Mouse (Mus musculus) embryonic fibroblast, embryonic 13.5 days (primary cell): Measurements from ENCODE around the gene Crybb1. TPM values are rescaled to one million over a fixed set of nuclear protein-coding genes. Genes with fewer than 3 reads are reported as not detected.

ENCODE experiments used
- H3K27ac ChIP-seq: 2 replicates; pipeline ENCODE4 v1.5.1; 2012; ENCODE audit warnings: low read length, control low read depth, inconsistent platforms; ENCODE audit not compliant: insufficient read depth
- H3K4me1 ChIP-seq: 2 replicates; pipeline ENCODE4 v1.6.1; 2011; ENCODE audit warnings: low read length; ENCODE audit not compliant: control insufficient read depth, insufficient read depth
- H3K4me3 ChIP-seq: 2 replicates; pipeline ENCODE4 v1.5.1; 2011; ENCODE audit warnings: mild to moderate bottlenecking, control low read depth, low read length; ENCODE audit not compliant: insufficient read depth
- CTCF ChIP-seq: IDR thresholded peaks from 2 replicates; pipeline ENCODE4 v1.5.1; 2011; ENCODE audit warnings: mild to moderate bottlenecking, control low read depth, low read length, moderate library complexity, borderline replicate concordance; ENCODE audit not compliant: insufficient read depth
- POLR2A ChIP-seq: IDR thresholded peaks from 2 replicates; pipeline ENCODE4 v1.6.1; 2011; ENCODE audit warnings: low read depth, mild to moderate bottlenecking, control low read depth, low read length, moderate library complexity
- polyA plus RNA-seq: library from polyadenylated mRNA; stranded (reverse); fragments of >200 nt; gene quantifications from 2 replicates; pipeline ENCODE4 v1.2.4, GENCODE M21; 2011; ENCODE audit warnings: low read depth; ENCODE audit not compliant: missing spikeins, insufficient read length

Crybb1 gene
- polyA plus RNA-seq, 1 experiment: not detected

GRCm38 (mm10) chr5:112289236-112289635 lies 33.6 kb downstream of the Crybb1 start:
- Histone ChIP-seq H3K27ac (no peak overlapping the region), H3K4me3 (no peak overlapping the region), H3K4me1 (no peaks in the 10 kb centered on the region)
- no peak for TF ChIP-seq POLR2A
- no peak for TF ChIP-seq CTCF

- Histone ChIP-seq H3K27ac (no peak overlapping the region), H3K4me3 (no peak overlapping the region), H3K4me1 (peaks cover 2% of the 10 kb centered on the region)
- TF ChIP-seq POLR2A (no peak), CTCF (no peak)
Observed at GRCm38 (mm10) chr5:112289819-112290535, 34.4 kb downstream of the Crybb1 start.

GRCm38 (mm10) chr5:112290536-112290880 lies 34.9 kb downstream of the Crybb1 start:
- H3K4me3 ChIP-seq: no peak overlapping the region
- TF ChIP-seq POLR2A: no peak
- no peak for TF ChIP-seq CTCF
- peaks cover 6% of the 10 kb centered on the region for H3K4me1 ChIP-seq
- H3K27ac ChIP-seq: no peak overlapping the region

- Histone ChIP-seq H3K4me3 (no peak overlapping the region), H3K27ac (no peak overlapping the region), H3K4me1 (peaks cover 11% of the 10 kb centered on the region)
- TF ChIP-seq POLR2A (no peak), CTCF (no peak)
Observed at GRCm38 (mm10) chr5:112291866-112292265, 36.3 kb downstream of the Crybb1 start.

GRCm38 (mm10) chr5:112292343-112292980 lies 36.8 kb downstream of the Crybb1 start:
- no peak overlapping the region for H3K4me3 ChIP-seq
- TF ChIP-seq CTCF: no peak
- TF ChIP-seq POLR2A: no peak
- peaks cover 15% of the 10 kb centered on the region for H3K4me1 ChIP-seq
- no peak overlapping the region for H3K27ac ChIP-seq

- no peak overlapping the region for H3K27ac ChIP-seq
- peaks cover 15% of the 10 kb centered on the region for H3K4me1 ChIP-seq
- TF ChIP-seq POLR2A (no peak), CTCF (no peak)
- H3K4me3 ChIP-seq: no peak overlapping the region
Observed at GRCm38 (mm10) chr5:112293800-112294199, 38.2 kb downstream of the Crybb1 start.

GRCm38 (mm10) chr5:112294696-112295095 lies 39.1 kb downstream of the Crybb1 start:
- TF ChIP-seq POLR2A: no peak
- no peak for TF ChIP-seq CTCF
- H3K4me3 ChIP-seq: no peak overlapping the region
- H3K4me1 ChIP-seq: peaks cover 15% of the 10 kb centered on the region
- no peak overlapping the region for H3K27ac ChIP-seq

GRCm38 (mm10) chr5:112295162-112295561 lies 39.5 kb downstream of the Crybb1 start:
- TF ChIP-seq POLR2A: no peak
- TF ChIP-seq CTCF: no peak
- peaks cover 15% of the 10 kb centered on the region for H3K4me1 ChIP-seq
- H3K27ac ChIP-seq: no peak overlapping the region
- no peak overlapping the region for H3K4me3 ChIP-seq

- TF ChIP-seq CTCF: no peak
- no peak for TF ChIP-seq POLR2A
- Histone ChIP-seq H3K4me3 (no peak overlapping the region), H3K4me1 (peaks cover 15% of the 10 kb centered on the region), H3K27ac (no peak overlapping the region)
Observed at GRCm38 (mm10) chr5:112295564-112295963, 39.9 kb downstream of the Crybb1 start.

- Histone ChIP-seq H3K4me3 (no peak overlapping the region), H3K27ac (no peak overlapping the region), H3K4me1 (peaks cover 15% of the 10 kb centered on the region)
- TF ChIP-seq POLR2A (no peak), CTCF (no peak)
Observed at GRCm38 (mm10) chr5:112296404-112297181, 41.0 kb downstream of the Crybb1 start.
